ENCODE assay signal across 9 mouse cellular contexts in the genomic region with DNA sequence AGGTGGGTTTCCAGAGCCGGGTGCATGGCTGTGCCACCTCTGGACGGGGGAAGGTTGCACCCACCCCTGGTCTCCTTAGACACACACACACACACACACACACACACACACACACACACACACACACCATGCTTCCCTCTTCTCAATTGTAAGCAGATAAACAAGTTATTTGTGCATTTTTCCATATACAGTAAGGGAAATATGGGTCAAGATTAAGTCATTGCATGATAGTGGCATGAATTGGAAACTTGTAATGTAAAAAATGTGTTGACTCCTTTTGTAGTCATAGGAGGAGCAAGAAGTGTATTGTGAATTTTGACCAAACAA. TPM values are rescaled to one million over a fixed set of nuclear protein-coding genes. Genes with fewer than 3 reads are reported as not detected.
DNase-seq lines count a peak whose midpoint lies in the region; ATAC-seq and TF ChIP-seq lines count a peak whose summit lies in the region.
"Had no signal": no experiment of that assay in that cellular context is flagged by ENCODE, and none has a peak within 500 bp of the region (broad histone marks: within the 10 kb centered on the region; RNA-seq: fewer than 3 reads in every experiment).

No protein-coding gene starts in this region.

- H3K9ac ChIP-seq in heart, embryonic 15.5 days, result peak overlapping the region; percentile 99

- no peak for TF ChIP-seq CTCF in G1E (IDR thresholded peaks at IDR 0.05; ENCODE audit: low read depth, low read length)

- peaks cover 13% of the 10 kb centered on the region for H3K4me1 ChIP-seq in heart, embryonic 15.5 days (replicated peaks)
- peaks cover 19% of the 10 kb centered on the region for H3K4me1 ChIP-seq in G1E (ENCODE audit: insufficient read depth, low read depth, low read length)
- H3K4me1 ChIP-seq in hindbrain, embryonic 10.5 days (replicated peaks), result peaks cover 36% of the 10 kb centered on the region
- peaks cover 34% of the 10 kb centered on the region for H3K4me1 ChIP-seq in midbrain, embryonic 10.5 days

- no peaks in the 10 kb centered on the region for H3K36me3 ChIP-seq in heart, embryonic 15.5 days
- H3K36me3 ChIP-seq in G1E (replicated peaks), result no peaks in the 10 kb centered on the region
- no peaks in the 10 kb centered on the region for H3K36me3 ChIP-seq in hindbrain, embryonic 10.5 days
- H3K36me3 ChIP-seq in midbrain, embryonic 10.5 days, result no peaks in the 10 kb centered on the region

- peak overlapping the region; percentile 84 for H3K4me2 ChIP-seq in heart, embryonic 15.5 days

- H3K27ac ChIP-seq in heart, embryonic 15.5 days, result peak overlapping the region; percentile 100
- H3K27ac ChIP-seq in hindbrain, embryonic 10.5 days, result peak overlapping the region; percentile 99
- peak overlapping the region; percentile 100 for H3K27ac ChIP-seq in midbrain, embryonic 10.5 days (replicated peaks)

- intact Hi-C loops in heart, postnatal 14 days (cut with DNase I), result loop anchor here (5.0 kb wide), 2 partner anchors 76 to 139 kb away; no protein-coding TSS in a partner anchor

- WGBS in heart, embryonic 15.5 days, result 0% methylated on average over 2 of the region's 2 CpGs
- 0% methylated on average over 2 of the region's 2 CpGs for WGBS in hindbrain, embryonic 10.5 days
- 0% methylated on average over 2 of the region's 2 CpGs for WGBS in midbrain, embryonic 10.5 days

- peak overlapping the region; percentile 98 for H3K4me3 ChIP-seq in heart, embryonic 15.5 days
- peak overlapping the region; percentile 91 for H3K4me3 ChIP-seq in G1E (ENCODE audit: low read depth, low read length)
- H3K4me3 ChIP-seq in hindbrain, embryonic 10.5 days, result peak overlapping the region; percentile 97
- H3K4me3 ChIP-seq in midbrain, embryonic 10.5 days, result peak overlapping the region; percentile 95

- no peaks in the 10 kb centered on the region for H3K27me3 ChIP-seq in heart, embryonic 15.5 days
- H3K27me3 ChIP-seq in G1E (ENCODE audit: insufficient read depth, low read length), result no peaks in the 10 kb centered on the region
- no peaks in the 10 kb centered on the region for H3K27me3 ChIP-seq in hindbrain, embryonic 10.5 days (ENCODE audit: insufficient read depth, poor library complexity, severe bottlenecking)
- H3K27me3 ChIP-seq in midbrain, embryonic 10.5 days (ENCODE audit: low read depth, poor library complexity, severe bottlenecking), result no peaks in the 10 kb centered on the region
- H3K27me3 ChIP-seq: Patski had no signal

- ATAC-seq in heart, embryonic 15.5 days (replicated peaks; ENCODE audit: insufficient number of reproducible peaks, insufficient read depth, low FRiP score, low read depth), result no peak
- ATAC-seq in G1E (ENCODE audit: extremely low read depth, insufficient number of reproducible peaks, low FRiP score, poor library complexity, severe bottlenecking), result no peak

- H3K9me3 ChIP-seq in heart, embryonic 15.5 days (replicated peaks), result no peaks in the 10 kb centered on the region
- H3K9me3 ChIP-seq in G1E (replicated peaks), result no peaks in the 10 kb centered on the region
- H3K9me3 ChIP-seq in hindbrain, embryonic 10.5 days, result no peaks in the 10 kb centered on the region
- H3K9me3 ChIP-seq in midbrain, embryonic 10.5 days (replicated peaks), result no peaks in the 10 kb centered on the region

- no peak for DNase-seq in heart, postnatal 14 days
- no peak for DNase-seq in G1E (ENCODE audit: low spot score)
- DNase-seq in hindbrain, embryonic 10.5 days (ENCODE audit: low spot score), result no peak
- no peak for DNase-seq in midbrain, embryonic 10.5 days (ENCODE audit: low spot score)
- DNase-seq in adrenal gland, postnatal 10 days, result no peak
- no peak for DNase-seq in urinary bladder, adult 2 months (ENCODE audit: low spot score)
- DNase-seq in thymus, postnatal 25 days, result no peak

RNA-seq across cellular contexts. Expression of a gene that starts 1.0 kb away (rescaled TPM):
- polyA plus RNA-seq in heart, embryonic 15.5 days (2015; fragmentation: Nextera tagmentation; extraction: Ambion mirVana), result 6.2 and 7.8 TPM in 2 replicates
- total RNA-seq in heart, postnatal 14 days (2021), result 10 to 100 TPM; 11.4 to 11.6 TPM
- total RNA-seq in G1E (2014; fragmentation: Nextera tagmentation) (145 and 161 TPM in 2 replicates), G1E (2017) (25.8 and 29.2 TPM in 2 replicates)
- polyA plus RNA-seq in G1E (2012), result 31.4 and 34.8 TPM in 2 replicates
- polyA plus RNA-seq in hindbrain, embryonic 10.5 days (2016; fragmentation: Nextera tagmentation; extraction: Ambion mirVana), result 14.3 and 14.7 TPM in 2 replicates
- polyA plus RNA-seq in midbrain, embryonic 10.5 days (2016; fragmentation: Nextera tagmentation; extraction: Ambion mirVana), result 14.8 and 15.4 TPM in 2 replicates
- 10 to 100 TPM; 20.8 to 28.4 TPM for total RNA-seq in adrenal gland, postnatal 10 days (2021)
- 6.6 and 8.9 TPM in 2 replicates for polyA plus RNA-seq in urinary bladder, adult 2 months (2012; rRNA removed)

RNA-seq across cellular contexts. Expression of a gene that starts 41.0 kb away (rescaled TPM):
- polyA plus RNA-seq in heart, embryonic 15.5 days (2015; fragmentation: Nextera tagmentation; extraction: Ambion mirVana), result 12.6 and 14.8 TPM in 2 replicates
- total RNA-seq in heart, postnatal 14 days (2021), result 1 to 10 TPM; 2.6 TPM
- 157 and 164 TPM in 2 replicates for total RNA-seq in G1E (2014; fragmentation: Nextera tagmentation)
- 86.8 and 124 TPM in 2 replicates for total RNA-seq in G1E (2017)
- polyA plus RNA-seq in G1E (2012), result 24.6 and 31.0 TPM in 2 replicates
- polyA plus RNA-seq in hindbrain, embryonic 10.5 days (2016; fragmentation: Nextera tagmentation; extraction: Ambion mirVana), result 47.0 and 66.3 TPM in 2 replicates
- polyA plus RNA-seq in midbrain, embryonic 10.5 days (2016; fragmentation: Nextera tagmentation; extraction: Ambion mirVana), result 69.6 and 75.0 TPM in 2 replicates
- total RNA-seq in adrenal gland, postnatal 10 days (2021), result 10 to 100 TPM in 1 of 2 experiments, 1 to 10 TPM in 1; 6.5 to 11.1 TPM
- polyA plus RNA-seq in urinary bladder, adult 2 months (2012; rRNA removed), result 11.7 and 12.1 TPM in 2 replicates
